Mouse (Mus musculus) thymus, adult 18-20 months (tissue): ENCODE data around the gene Ap3s2.

Source experiments
- DNase-seq, 2 experiments: peaks; one replicate each; pipeline ENCODE4 v3.0.0; 2022; ENCODE audit warnings: mixed read lengths in 2 of 2

Gene Ap3s2

GRCm38 (mm10) chr7:79883613-79884334, 36.7 kb downstream of the Ap3s2 start:
- DNase-seq: no peak

- no peak for DNase-seq
These were observed 38.5 kb downstream of the Ap3s2 start for GRCm38 (mm10) chr7:79881901-79882300.

GRCm38 (mm10) chr7:79880998-79881397, 39.5 kb downstream of the Ap3s2 start:
- DNase-seq: no peak

- no peak for DNase-seq
These were observed 40.4 kb downstream of the Ap3s2 start for GRCm38 (mm10) chr7:79880033-79880432.

GRCm38 (mm10) chr7:79878455-79879025, 41.9 kb downstream of the Ap3s2 start:
- no peak for DNase-seq

- no peak for DNase-seq
These were observed 47.0 kb downstream of the Ap3s2 start for GRCm38 (mm10) chr7:79873407-79873806.

- no peak for DNase-seq
These were observed 48.6 kb downstream of the Ap3s2 start for GRCm38 (mm10) chr7:79871797-79872345.

GRCm38 (mm10) chr7:79869072-79869719, 51.3 kb downstream of the Ap3s2 start:
- DNase-seq: no peak

GRCm38 (mm10) chr7:79868475-79868874, 52.0 kb downstream of the Ap3s2 start:
- no peak for DNase-seq

GRCm38 (mm10) chr7:79867861-79868260, 52.6 kb downstream of the Ap3s2 start:
- no peak for DNase-seq

GRCm38 (mm10) chr7:79866294-79867000, 54.0 kb downstream of the Ap3s2 start:
- no peak for DNase-seq

GRCm38 (mm10) chr7:79861794-79862193, 58.7 kb downstream of the Ap3s2 start:
- DNase-seq: no peak

- DNase-seq: no peak
These were observed 59.6 kb downstream of the Ap3s2 start, which contains the start of gene Anpep for GRCm38 (mm10) chr7:79860811-79861210. Anpep (minus strand) TSS chr7:79861059.

- no peak for DNase-seq
These were observed 61.4 kb downstream of the Ap3s2 start for GRCm38 (mm10) chr7:79858956-79859630.

- no peak for DNase-seq
These were observed 62.1 kb downstream of the Ap3s2 start for GRCm38 (mm10) chr7:79858202-79858934.

GRCm38 (mm10) chr7:79856305-79856704, 64.1 kb downstream of the Ap3s2 start:
- DNase-seq: no peak

- no peak for DNase-seq
These were observed 72.7 kb downstream of the Ap3s2 start for GRCm38 (mm10) chr7:79847456-79848451.

GRCm38 (mm10) chr7:79846342-79846741, 74.1 kb downstream of the Ap3s2 start:
- DNase-seq: no peak

GRCm38 (mm10) chr7:79844090-79844802, 76.2 kb downstream of the Ap3s2 start:
- DNase-seq: no peak

- no peak for DNase-seq
These were observed 78.3 kb downstream of the Ap3s2 start for GRCm38 (mm10) chr7:79842163-79842562.
